Mouse (Mus musculus) right cerebral cortex, postnatal 4 days (tissue): ENCODE data around the gene Mrpl32.
A peak's percentile ranks its signal among the peaks of the same experiment; 100 is the strongest.

ENCODE experiments used
- DNase-seq: peaks from one replicate; pipeline ENCODE4 v3.0.0-alpha.2; 2022

Gene Mrpl32

GRCm38 (mm10) chr13:14612926-14613529, at the start of gene Mrpl32, which contains the start of gene Psma2:
Gene Mrpl32, minus strand, starts transcription at chr13:14613165.
Gene Psma2, plus strand, starts transcription at chr13:14613240.
- peak; percentile 92 for DNase-seq

DNA sequence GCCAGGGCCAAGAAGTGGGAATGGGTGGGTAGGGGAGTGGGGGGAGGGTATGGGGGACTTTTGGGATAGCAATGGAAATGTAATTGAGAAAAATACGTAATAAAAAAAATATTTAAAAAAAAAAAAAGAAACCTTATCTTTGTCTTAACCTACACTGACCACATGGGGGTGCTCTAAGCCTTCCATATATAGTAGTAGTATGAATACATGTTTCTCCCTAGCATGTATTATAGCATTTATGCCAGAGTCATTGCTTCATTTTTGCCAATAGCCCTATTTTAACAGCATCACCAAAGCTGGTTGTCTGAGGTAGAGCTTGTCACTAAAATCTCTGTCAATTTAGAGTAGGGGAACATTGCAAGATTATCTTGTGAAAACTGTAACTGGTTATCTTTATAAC, 36.3 kb upstream of the Mrpl32 start:
- peak; percentile 38 for DNase-seq

DNA sequence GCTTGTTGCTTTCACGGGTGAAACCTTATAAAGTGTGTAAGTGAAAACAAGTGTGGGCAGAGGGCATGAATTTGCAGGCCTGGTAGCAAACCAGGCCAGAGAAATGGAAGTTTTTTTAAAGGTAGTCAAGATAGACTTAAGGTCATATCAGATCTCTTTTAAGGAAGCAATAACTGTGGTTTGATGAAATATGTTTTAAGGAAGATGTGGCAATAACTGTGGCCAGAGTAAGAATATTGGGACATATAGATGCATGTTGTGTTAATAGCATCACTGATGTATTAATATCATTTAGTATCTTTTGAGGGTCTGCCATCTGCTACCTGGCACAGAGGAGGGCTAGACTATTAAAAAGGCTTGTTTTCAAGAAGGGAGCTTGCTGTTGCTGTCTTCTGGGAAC, 27.0 kb upstream of the Mrpl32 start:
- DNase-seq, result no peak

DNA sequence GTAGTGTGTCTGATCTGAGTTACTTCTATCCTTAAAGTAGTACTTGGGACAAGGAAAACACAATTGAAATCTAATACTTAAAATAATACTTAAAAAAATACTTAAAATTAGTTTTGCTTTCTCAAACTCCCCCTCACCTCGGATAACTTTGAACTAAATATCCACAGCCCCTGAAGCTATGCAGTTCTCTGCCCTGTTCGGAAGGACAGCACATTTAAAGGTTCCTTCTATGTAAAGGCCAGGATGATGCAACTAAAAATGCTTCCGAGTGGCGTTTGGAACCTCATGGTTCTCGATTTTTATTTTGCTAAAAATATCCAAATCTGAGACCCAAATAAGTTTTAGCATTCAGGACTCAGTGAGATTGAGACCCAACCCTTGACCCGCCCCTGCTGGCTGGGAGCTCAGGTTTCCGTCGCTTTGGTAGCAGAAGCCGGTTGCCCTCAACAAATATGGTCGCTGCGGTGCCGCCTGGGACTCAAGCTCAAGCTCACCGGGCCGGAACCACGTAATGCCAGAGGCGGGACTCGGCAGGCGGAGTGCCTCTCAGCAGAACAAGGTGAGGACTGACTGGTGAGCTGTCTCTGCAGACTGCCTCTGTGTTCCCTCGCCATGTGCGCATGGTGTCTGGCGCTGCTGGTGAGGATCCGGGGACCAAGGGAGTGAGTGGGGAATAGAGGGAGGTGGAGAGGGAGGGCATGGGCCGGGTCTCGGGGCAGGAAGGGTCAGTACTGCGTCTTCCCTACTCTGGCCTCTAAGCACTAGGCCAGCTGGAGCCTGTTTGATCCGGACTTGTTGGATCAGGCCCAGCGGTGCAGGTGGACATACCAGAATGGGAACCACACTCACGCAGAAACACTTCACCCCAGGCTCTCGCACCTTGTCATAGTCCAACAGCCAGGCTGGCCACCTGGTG, 17.0 kb upstream of the Mrpl32 start, which contains the start of gene AW209491:
Gene AW209491 (plus strand): TSS at position 429 of the 916 bp plus-strand sequence.
- DNase-seq, result peak; percentile 91

- peak; percentile 74 for DNase-seq
These were observed 5.8 kb upstream of the Mrpl32 start for GRCm38 (mm10) chr13:14618724-14619123.

DNA sequence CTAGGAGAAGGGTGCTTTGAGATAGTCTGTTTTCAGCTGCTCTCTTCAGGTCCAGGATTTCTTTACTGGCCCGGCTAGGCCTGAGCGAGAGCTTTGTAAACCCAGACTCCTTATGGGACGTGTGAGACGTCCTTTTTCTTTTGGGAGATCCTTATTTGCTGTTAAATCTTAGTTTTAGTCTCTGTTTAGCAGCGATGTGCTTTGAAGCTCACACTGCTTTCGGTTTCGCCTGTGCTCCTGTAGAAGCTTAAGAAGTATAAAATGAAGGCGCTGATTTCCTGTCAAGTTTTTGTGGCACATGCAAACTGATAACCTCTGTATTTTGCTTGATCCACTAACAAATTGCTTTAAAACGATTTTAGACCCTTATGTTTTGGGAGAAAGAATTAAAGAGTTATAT, 588 bp upstream of the Mrpl32 start:
- DNase-seq, result no peak

GRCm38 (mm10) chr13:14612463-14612862, 502 bp downstream of the Mrpl32 start:
- no peak for DNase-seq

GRCm38 (mm10) chr13:14607616-14608015, 5.3 kb downstream of the Mrpl32 start:
- no peak for DNase-seq

- DNase-seq, result no peak
These were observed 10.2 kb downstream of the Mrpl32 start for GRCm38 (mm10) chr13:14602744-14603143.

DNA sequence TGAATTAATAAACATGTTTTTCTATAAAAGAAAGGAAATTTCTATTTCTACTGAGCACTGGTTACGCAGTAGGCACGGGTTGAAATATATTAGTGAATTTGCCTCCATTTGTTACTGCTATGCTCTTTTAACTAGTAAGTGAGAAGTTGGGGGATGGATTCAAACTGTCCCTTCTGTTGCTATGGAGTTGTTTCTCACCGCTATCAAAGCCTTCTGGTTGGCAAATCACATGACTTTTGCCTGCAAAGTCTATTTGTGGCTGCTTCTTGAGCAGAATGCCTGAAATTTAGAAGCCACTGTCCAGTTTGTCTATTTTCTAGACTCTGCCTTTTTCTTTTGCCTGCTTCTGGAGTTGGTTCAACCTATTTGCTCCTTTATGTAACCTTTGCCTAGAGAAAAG, 32.6 kb downstream of the Mrpl32 start:
- no peak for DNase-seq

- DNase-seq, result no peak
These were observed 38.8 kb downstream of the Mrpl32 start for GRCm38 (mm10) chr13:14574128-14574527.

DNA sequence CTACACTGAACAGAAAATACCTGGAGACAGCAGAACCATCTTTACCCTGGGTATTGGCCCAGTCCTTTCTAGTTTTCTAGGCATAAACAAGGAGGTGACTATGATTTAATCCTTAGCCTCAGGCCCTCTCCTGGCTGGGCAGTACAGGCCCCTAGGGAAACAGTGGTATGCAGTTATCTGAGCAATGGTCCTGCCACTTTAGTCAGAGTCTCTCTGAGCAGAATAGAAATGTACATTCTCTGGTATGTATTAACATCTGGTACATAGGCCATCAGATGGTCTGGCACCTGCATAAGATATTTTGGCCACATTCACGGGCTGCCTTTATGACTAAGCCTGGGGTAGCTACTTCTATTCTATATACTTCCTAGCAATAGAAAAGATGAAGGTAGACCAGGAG, 51.6 kb downstream of the Mrpl32 start:
- no peak for DNase-seq
